Mouse (Mus musculus) hindbrain, embryonic 10.5 days (tissue): ENCODE data around the gene Heg1. TPM values are rescaled to one million over a fixed set of nuclear protein-coding genes. Genes with fewer than 3 reads are reported as not detected.

Experiments
- DNase-seq: peaks from one replicate; pipeline ENCODE4 v3.0.0-alpha.2; 2017; ENCODE audit warnings: low spot score
- H3K27ac ChIP-seq: fragments of 300-500 bp; sonication (generic); 2 replicates; pipeline ENCODE4 v1.5.1; 2016; ENCODE audit warnings: mild to moderate bottlenecking, moderate library complexity
- H3K27me3 ChIP-seq: fragments of 300-500 bp; sonication (generic); 2 replicates; pipeline ENCODE4 v1.6.1; 2016; ENCODE audit warnings: mild to moderate bottlenecking; ENCODE audit not compliant: poor library complexity, insufficient read depth, severe bottlenecking
- H3K36me3 ChIP-seq: fragments of 300-500 bp; sonication (generic); 2 replicates; pipeline ENCODE4 v1.6.1; 2016; ENCODE audit warnings: mild to moderate bottlenecking, moderate library complexity
- H3K4me1 ChIP-seq: fragments of 300-500 bp; sonication (generic); replicated peaks from 2 replicates; pipeline ENCODE4 v1.6.1; 2016; ENCODE audit warnings: mild to moderate bottlenecking
- H3K4me3 ChIP-seq: fragments of 300-500 bp; sonication (generic); 2 replicates; pipeline ENCODE4 v1.5.1; 2016; ENCODE audit warnings: mild to moderate bottlenecking, moderate library complexity
- H3K9me3 ChIP-seq: fragments of 300-500 bp; sonication (generic); 2 replicates; pipeline ENCODE4 v1.6.1; 2016; ENCODE audit warnings: mild to moderate bottlenecking, moderate library complexity
- WGBS: fragments of 180-500 bp; shearing (Covaris S2); methylation state at CpG from one replicate; pipeline ENCODE4 v1.1.7; 2016; 5-methylcytosine and 5-hydroxymethylcytosine counted together
- polyA plus RNA-seq: library from polyadenylated mRNA; unstranded; fragments of >200 nt; fragmentation: Nextera tagmentation; extraction: Ambion mirVana; gene quantifications from 2 replicates; pipeline ENCODE4 v1.2.1, GENCODE M21; 2016

Heg1 gene
- polyA plus RNA-seq, 1 experiment from 2014 or later, result 21.9 TPM

- Histone ChIP-seq H3K4me1 (peaks cover 24% of the 10 kb centered on the region), H3K9me3 (peaks cover 7% of the 10 kb centered on the region), H3K36me3 (peaks cover 89% of the 10 kb centered on the region), H3K27me3 (no peaks in the 10 kb centered on the region), H3K27ac (peak overlapping the region; percentile 50), H3K4me3 (no peak overlapping the region)
- DNase-seq, result no peak
- 60% methylated on average over 13 of the region's 13 CpGs for WGBS
Measured at GRCm38 (mm10) chr16:33728427-33728826, 44.3 kb downstream of the Heg1 start.

- Histone ChIP-seq H3K27ac (no peak overlapping the region), H3K36me3 (peaks cover 79% of the 10 kb centered on the region), H3K9me3 (no peaks in the 10 kb centered on the region), H3K4me1 (peaks cover 47% of the 10 kb centered on the region), H3K4me3 (no peak overlapping the region), H3K27me3 (no peaks in the 10 kb centered on the region)
- WGBS, result 92% methylated on average over 12 of the region's 12 CpGs
- DNase-seq, result no peak
Measured at GRCm38 (mm10) chr16:33731291-33731690, 47.1 kb downstream of the Heg1 start.

GRCm38 (mm10) chr16:33732237-33732749 lies 48.1 kb downstream of the Heg1 start:
- H3K27ac ChIP-seq, result 0 out of 2 replicates have a peak overlapping the region, but pooled peaks have one; percentile 12
- H3K36me3 ChIP-seq, result peaks cover 77% of the 10 kb centered on the region
- no peak for DNase-seq
- H3K4me3 ChIP-seq, result no peak overlapping the region
- no peaks in the 10 kb centered on the region for H3K9me3 ChIP-seq
- peaks cover 55% of the 10 kb centered on the region for H3K4me1 ChIP-seq
- no peaks in the 10 kb centered on the region for H3K27me3 ChIP-seq
- WGBS, result 84% methylated on average over 6 of the region's 6 CpGs

- no peaks in the 10 kb centered on the region for H3K9me3 ChIP-seq
- H3K4me1 ChIP-seq, result peaks cover 55% of the 10 kb centered on the region
- WGBS, result 81% methylated on average over 15 of the region's 15 CpGs
- no peak for DNase-seq
- H3K4me3 ChIP-seq, result no peak overlapping the region
- H3K27ac ChIP-seq, result no peak overlapping the region
- H3K36me3 ChIP-seq, result peaks cover 76% of the 10 kb centered on the region
- H3K27me3 ChIP-seq, result no peaks in the 10 kb centered on the region
Measured at GRCm38 (mm10) chr16:33732846-33733580, 48.8 kb downstream of the Heg1 start.

- H3K27me3 ChIP-seq, result no peaks in the 10 kb centered on the region
- no peaks in the 10 kb centered on the region for H3K9me3 ChIP-seq
- 87% methylated on average over 6 of the region's 6 CpGs for WGBS
- no peak overlapping the region for H3K4me3 ChIP-seq
- peaks cover 76% of the 10 kb centered on the region for H3K36me3 ChIP-seq
- peak overlapping the region; percentile 75 for H3K27ac ChIP-seq
- no peak for DNase-seq
- H3K4me1 ChIP-seq, result peaks cover 57% of the 10 kb centered on the region
Measured at GRCm38 (mm10) chr16:33733864-33734263, 49.7 kb downstream of the Heg1 start.

- H3K4me1 ChIP-seq, result peaks cover 64% of the 10 kb centered on the region
- peaks cover 76% of the 10 kb centered on the region for H3K36me3 ChIP-seq
- no peaks in the 10 kb centered on the region for H3K27me3 ChIP-seq
- no peaks in the 10 kb centered on the region for H3K9me3 ChIP-seq
- WGBS, result 19% methylated on average over 10 of the region's 10 CpGs
- no peak overlapping the region for H3K4me3 ChIP-seq
- DNase-seq, result peak; percentile 57
- H3K27ac ChIP-seq, result peak overlapping the region; percentile 75
Measured at GRCm38 (mm10) chr16:33734545-33734944, 50.4 kb downstream of the Heg1 start.

GRCm38 (mm10) chr16:33735238-33735637 lies 51.1 kb downstream of the Heg1 start:
- no peak for DNase-seq
- H3K9me3 ChIP-seq, result no peaks in the 10 kb centered on the region
- H3K36me3 ChIP-seq, result peaks cover 71% of the 10 kb centered on the region
- H3K27ac ChIP-seq, result peak overlapping the region; percentile 75
- H3K27me3 ChIP-seq, result no peaks in the 10 kb centered on the region
- no peak overlapping the region for H3K4me3 ChIP-seq
- WGBS, result 57% methylated on average over 5 of the region's 5 CpGs
- H3K4me1 ChIP-seq, result peaks cover 70% of the 10 kb centered on the region

- Histone ChIP-seq H3K4me1 (peaks cover 76% of the 10 kb centered on the region), H3K27ac (peak overlapping the region; percentile 67; the same call in 1 of the 2 replicates), H3K36me3 (peaks cover 70% of the 10 kb centered on the region), H3K4me3 (no peak overlapping the region), H3K27me3 (no peaks in the 10 kb centered on the region), H3K9me3 (no peaks in the 10 kb centered on the region)
- DNase-seq, result no peak
- WGBS, result 60% methylated on average over 5 of the region's 5 CpGs
Measured at GRCm38 (mm10) chr16:33735791-33736190, 51.6 kb downstream of the Heg1 start.

GRCm38 (mm10) chr16:33736746-33737145 lies 52.6 kb downstream of the Heg1 start:
- 77% methylated on average over 6 of the region's 6 CpGs for WGBS
- Histone ChIP-seq H3K4me3 (no peak overlapping the region), H3K36me3 (peaks cover 70% of the 10 kb centered on the region), H3K9me3 (no peaks in the 10 kb centered on the region), H3K27ac (peak overlapping the region; percentile 30; the same call in 1 of the 2 replicates), H3K27me3 (no peaks in the 10 kb centered on the region), H3K4me1 (peaks cover 85% of the 10 kb centered on the region)
- no peak for DNase-seq

GRCm38 (mm10) chr16:33738949-33739719 lies 55.0 kb downstream of the Heg1 start:
- 67% methylated on average over 7 of the region's 7 CpGs for WGBS
- no peaks in the 10 kb centered on the region for H3K27me3 ChIP-seq
- H3K36me3 ChIP-seq, result peaks cover 79% of the 10 kb centered on the region
- no peaks in the 10 kb centered on the region for H3K9me3 ChIP-seq
- no peak overlapping the region for H3K4me3 ChIP-seq
- peak; percentile 38 for DNase-seq
- peaks cover 77% of the 10 kb centered on the region for H3K4me1 ChIP-seq
- peak overlapping the region; percentile 66 for H3K27ac ChIP-seq

- Histone ChIP-seq H3K4me3 (no peak overlapping the region), H3K27ac (no peak overlapping the region), H3K36me3 (peaks cover 84% of the 10 kb centered on the region), H3K27me3 (no peaks in the 10 kb centered on the region), H3K4me1 (peaks cover 70% of the 10 kb centered on the region), H3K9me3 (no peaks in the 10 kb centered on the region)
- DNase-seq, result peak; percentile 60
- WGBS, result 47% methylated on average over 3 of the region's 3 CpGs
Measured at GRCm38 (mm10) chr16:33739802-33740201, 55.6 kb downstream of the Heg1 start.

GRCm38 (mm10) chr16:33740416-33740815 lies 56.2 kb downstream of the Heg1 start:
- Histone ChIP-seq H3K4me3 (no peak overlapping the region), H3K9me3 (no peaks in the 10 kb centered on the region), H3K27ac (no peak overlapping the region), H3K27me3 (no peaks in the 10 kb centered on the region), H3K4me1 (peaks cover 65% of the 10 kb centered on the region), H3K36me3 (peaks cover 89% of the 10 kb centered on the region)
- no peak for DNase-seq
- WGBS, result 59% methylated on average over 6 of the region's 6 CpGs

GRCm38 (mm10) chr16:33741795-33742194 lies 57.6 kb downstream of the Heg1 start:
- Histone ChIP-seq H3K36me3 (peaks cover 88% of the 10 kb centered on the region), H3K4me1 (peaks cover 55% of the 10 kb centered on the region), H3K4me3 (no peak overlapping the region), H3K27me3 (no peaks in the 10 kb centered on the region), H3K9me3 (no peaks in the 10 kb centered on the region), H3K27ac (peak overlapping the region; percentile 66)
- no peak for DNase-seq
- 63% methylated on average over 5 of the region's 5 CpGs for WGBS
